Mouse (Mus musculus) embryonic facial prominence, embryonic 11.5 days (tissue): Measurements from ENCODE around the gene Iqcb1. TPM values are rescaled to one million over a fixed set of nuclear protein-coding genes. Genes with fewer than 3 reads are reported as not detected.
"Not testable (repeated sequence)": the region's sequence is repeated elsewhere in the genome, so short reads cannot be mapped to it uniquely, and the experiment has no call there.

ENCODE experiments used
- ATAC-seq: fragments of 200-750 bp; cut with Nextera tagmentation; replicated peaks from 2 replicates; pipeline ENCODE4 v1.8.0; 2017; ENCODE audit warnings: low read depth; ENCODE audit not compliant: insufficient number of reproducible peaks, low FRiP score, low TSS enrichment
- DNase-seq: peaks from one replicate; pipeline ENCODE4 v3.0.0-alpha.2; 2015; ENCODE audit warnings: low spot score
- H3K27ac ChIP-seq: fragments of 300-500 bp; sonication (generic); replicated peaks from 2 replicates; pipeline ENCODE4 v1.5.1; 2014; ENCODE audit warnings: mild to moderate bottlenecking, low read depth, low read length, control low read depth
- H3K27me3 ChIP-seq: fragments of 300-500 bp; sonication (generic); 2 replicates; pipeline ENCODE4 v1.6.1; 2014; ENCODE audit warnings: mild to moderate bottlenecking, low read length, moderate library complexity, mixed read lengths; ENCODE audit not compliant: control insufficient read depth, insufficient read depth
- H3K36me3 ChIP-seq: fragments of 300-500 bp; sonication (generic); replicated peaks from 2 replicates; pipeline ENCODE4 v1.6.1; 2014; ENCODE audit warnings: low read depth, mild to moderate bottlenecking, low read length, moderate library complexity, mixed read lengths; ENCODE audit not compliant: control insufficient read depth, insufficient read depth
- H3K4me1 ChIP-seq: fragments of 300-500 bp; sonication (generic); 2 replicates; pipeline ENCODE4 v1.6.1; 2014; ENCODE audit warnings: low read length, mixed read lengths; ENCODE audit not compliant: control insufficient read depth, insufficient read depth
- H3K4me2 ChIP-seq: fragments of 300-500 bp; sonication (generic); 2 replicates; pipeline ENCODE4 v1.6.1; 2014; ENCODE audit warnings: low read depth, mild to moderate bottlenecking, control low read depth, low read length, moderate library complexity
- H3K4me3 ChIP-seq: fragments of 300-500 bp; sonication (generic); 2 replicates; pipeline ENCODE4 v1.5.1; 2014; ENCODE audit warnings: low read depth, low read length, control low read depth
- H3K9ac ChIP-seq: fragments of 300-500 bp; sonication (generic); replicated peaks from 2 replicates; pipeline ENCODE4 v1.6.1; 2014; ENCODE audit warnings: mild to moderate bottlenecking, control low read depth, low read length
- H3K9me3 ChIP-seq: fragments of 300-500 bp; sonication (generic); replicated peaks from 2 replicates; pipeline ENCODE4 v1.6.1; 2016; ENCODE audit warnings: mild to moderate bottlenecking, low read length, inconsistent platforms, mixed read lengths; ENCODE audit not compliant: control insufficient read depth
- WGBS: fragments of 180-500 bp; shearing (Covaris S2); extraction: QIAGEN DNeasy Blood & Tissue Kit; methylation state at CpG from one replicate; pipeline ENCODE4 v1.1.7; 2014; 5-methylcytosine and 5-hydroxymethylcytosine counted together
- polyA plus RNA-seq: library from polyadenylated mRNA; unstranded; fragments of >200 nt; fragmentation: Nextera tagmentation; extraction: Ambion mirVana; gene quantifications from 2 replicates; pipeline ENCODE4 v1.2.1, GENCODE M21; 2014

Iqcb1 gene
- polyA plus RNA-seq, 1 experiment from 2014 or later = 85.4 TPM

DNA sequence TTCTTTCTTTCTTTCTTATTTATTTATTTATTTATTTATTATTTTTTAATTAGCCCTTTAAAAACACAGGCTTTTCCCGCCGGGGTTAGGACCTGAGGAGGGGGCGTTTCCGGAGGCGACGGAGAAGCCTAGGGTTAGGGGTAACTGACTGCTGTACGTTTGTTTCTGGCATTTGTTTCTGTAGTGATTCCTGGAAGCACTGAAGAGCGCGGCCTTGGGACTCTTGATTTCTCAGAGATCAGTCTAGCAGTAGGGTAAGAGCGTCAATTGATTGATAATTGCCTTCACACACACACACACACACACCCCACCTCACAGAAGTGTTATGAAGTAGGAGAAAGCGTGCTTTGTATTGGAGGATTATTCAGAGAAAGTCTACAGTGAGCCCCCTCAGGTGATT lies 635 bp downstream of the Iqcb1 start:
- peak; percentile 36 for DNase-seq
- ATAC-seq = peak; percentile 60
- H3K9ac ChIP-seq = peak overlapping the region; percentile 78
- 0 out of 2 replicates have a peak overlapping the region, but pooled peaks have one; percentile 31 for H3K27ac ChIP-seq
- WGBS = 6% methylated on average over 11 of the region's 11 CpGs
- H3K4me1 ChIP-seq = no peaks in the 10 kb centered on the region; the same call in 1 of the 2 replicates
- no peaks in the 10 kb centered on the region for H3K36me3 ChIP-seq
- no peaks in the 10 kb centered on the region for H3K27me3 ChIP-seq
- no peaks in the 10 kb centered on the region for H3K9me3 ChIP-seq
- H3K4me3 ChIP-seq = peak overlapping the region; percentile 73
- peak overlapping the region; percentile 39 for H3K4me2 ChIP-seq

DNA sequence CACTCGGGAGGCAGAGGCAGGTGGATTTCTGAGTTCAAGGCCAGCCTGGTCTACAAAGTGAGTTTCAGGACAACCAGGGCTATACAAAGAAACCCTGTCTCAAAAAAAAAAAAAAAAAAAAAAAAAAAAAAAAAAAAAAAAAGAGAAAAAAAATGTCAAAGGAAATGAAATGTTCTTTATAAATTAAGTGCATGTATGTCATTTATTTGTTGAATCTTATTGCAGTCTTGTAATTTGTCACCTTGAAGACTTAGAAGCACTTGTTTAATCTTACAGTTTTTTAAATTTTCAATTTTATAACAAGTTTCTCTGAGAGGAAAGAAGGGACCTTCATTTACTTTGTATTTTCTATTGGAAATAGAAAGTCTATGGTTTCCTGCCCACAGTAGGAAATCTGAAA lies 18.7 kb downstream of the Iqcb1 start:
- not testable (repeated sequence) for H3K27me3 ChIP-seq, H3K9me3 ChIP-seq, H3K36me3 ChIP-seq, DNase-seq, H3K27ac ChIP-seq, H3K9ac ChIP-seq, H3K4me3 ChIP-seq, H3K4me1 ChIP-seq, ATAC-seq, H3K4me2 ChIP-seq
- WGBS = 76% methylated on average over 1 of the region's 1 CpGs

DNA sequence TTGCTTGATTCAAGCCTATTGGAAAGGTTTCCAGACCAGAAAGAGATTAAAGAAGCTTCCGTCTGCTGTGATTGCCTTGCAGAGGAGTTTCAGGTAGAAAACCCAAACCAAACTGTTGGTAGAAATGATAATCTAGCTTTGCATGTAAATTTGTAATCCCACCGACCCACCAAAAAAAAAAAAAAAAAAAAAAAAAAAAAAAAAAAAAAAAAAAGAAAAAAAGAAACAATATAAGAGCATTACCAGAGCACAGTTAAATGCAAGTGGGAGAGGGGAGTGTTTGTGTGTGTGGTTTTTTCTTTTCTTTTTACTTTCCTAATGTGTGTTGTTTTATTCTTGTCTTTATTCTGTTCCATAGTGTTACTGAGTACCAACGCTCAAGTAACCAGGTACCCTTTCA lies 23.0 kb downstream of the Iqcb1 start:
- Histone ChIP-seq H3K4me3 (no peak overlapping the region), H3K27ac (no peak overlapping the region), H3K4me2 (no peak overlapping the region), H3K27me3 (no peaks in the 10 kb centered on the region), H3K36me3 (no peaks in the 10 kb centered on the region), H3K9ac (no peak overlapping the region), H3K9me3 (no peaks in the 10 kb centered on the region), H3K4me1 (no peaks in the 10 kb centered on the region)
- WGBS = 95% methylated on average over 3 of the region's 3 CpGs
- no peak for DNase-seq
- no peak for ATAC-seq

- no peaks in the 10 kb centered on the region for H3K9me3 ChIP-seq
- no peaks in the 10 kb centered on the region; the same call in 1 of the 2 replicates for H3K36me3 ChIP-seq
- H3K4me3 ChIP-seq = no peak overlapping the region
- no peak overlapping the region for H3K9ac ChIP-seq
- H3K27ac ChIP-seq = no peak overlapping the region
- ATAC-seq = no peak
- H3K4me2 ChIP-seq = no peak overlapping the region
- H3K27me3 ChIP-seq = no peaks in the 10 kb centered on the region
- WGBS = 95% methylated on average over 3 of the region's 3 CpGs
- no peak for DNase-seq
- no peaks in the 10 kb centered on the region for H3K4me1 ChIP-seq
These were observed 35.4 kb downstream of the Iqcb1 start for GRCm38 (mm10) chr16:36863585-36863984.

DNA sequence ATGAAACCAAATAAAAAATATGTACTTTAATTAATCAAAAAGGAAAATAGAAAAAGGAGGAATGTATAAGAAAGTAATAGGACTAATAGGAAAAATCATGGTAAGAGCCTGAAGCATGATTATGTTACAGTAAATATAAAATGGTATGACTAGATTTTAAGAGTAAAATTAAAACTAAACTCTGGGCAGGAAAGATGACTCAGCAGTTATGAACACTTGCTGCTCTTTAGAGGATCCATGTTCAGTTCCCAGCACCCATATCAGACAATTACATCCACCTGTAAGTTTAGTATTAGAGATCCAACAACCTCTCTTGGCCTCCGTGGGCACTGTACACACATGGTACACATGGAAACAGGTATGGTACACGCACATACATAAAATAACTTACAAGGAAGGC lies 41.3 kb downstream of the Iqcb1 start:
- no peaks in the 10 kb centered on the region for H3K4me1 ChIP-seq
- H3K27ac ChIP-seq = no peak overlapping the region
- no peak for DNase-seq
- no peak overlapping the region for H3K9ac ChIP-seq
- H3K36me3 ChIP-seq = no peaks in the 10 kb centered on the region; the same call in 1 of the 2 replicates
- H3K27me3 ChIP-seq = no peaks in the 10 kb centered on the region
- H3K4me2 ChIP-seq = no peak overlapping the region
- no peak overlapping the region for H3K4me3 ChIP-seq
- 95% methylated on average over 2 of the region's 2 CpGs for WGBS
- H3K9me3 ChIP-seq = no peaks in the 10 kb centered on the region
- no peak for ATAC-seq

- Histone ChIP-seq H3K36me3 (no peaks in the 10 kb centered on the region), H3K4me2 (peak within 1 kb of the TSS; percentile 71), H3K27ac (peak within 1 kb of the TSS; percentile 56; the same call in 1 of the 2 replicates), H3K4me1 (no peaks in the 10 kb centered on the region), H3K9me3 (no peaks in the 10 kb centered on the region), H3K27me3 (no peaks in the 10 kb centered on the region), H3K4me3 (peak within 1 kb of the TSS; percentile 88), H3K9ac (peak within 1 kb of the TSS; percentile 82)
- peak; percentile 99 for DNase-seq
- under 1% methylated on average over 43 of the region's 43 CpGs for WGBS
- peak; percentile 100 for ATAC-seq
These were observed 46.5 kb downstream of the Iqcb1 start, which contains the start of the genes Eaf2 and Golgb1 for GRCm38 (mm10) chr16:36874583-36875275. Gene Eaf2 (minus strand): TSS chr16:36875003. Gene Golgb1 (plus strand): TSS chr16:36875140.

GRCm38 (mm10) chr16:36875276-36875851 lies 47.2 kb downstream of the Iqcb1 start:
- DNase-seq (no peak), ATAC-seq (peak; percentile 78)
- Histone ChIP-seq H3K4me1 (no peaks in the 10 kb centered on the region), H3K9me3 (no peaks in the 10 kb centered on the region), H3K9ac (peak overlapping the region; percentile 82), H3K4me3 (peak overlapping the region; percentile 88), H3K27ac (peak overlapping the region; percentile 56; the same call in 1 of the 2 replicates), H3K4me2 (peak overlapping the region; percentile 71), H3K36me3 (no peaks in the 10 kb centered on the region), H3K27me3 (no peaks in the 10 kb centered on the region)
- under 1% methylated on average over 47 of the region's 48 CpGs for WGBS

DNA sequence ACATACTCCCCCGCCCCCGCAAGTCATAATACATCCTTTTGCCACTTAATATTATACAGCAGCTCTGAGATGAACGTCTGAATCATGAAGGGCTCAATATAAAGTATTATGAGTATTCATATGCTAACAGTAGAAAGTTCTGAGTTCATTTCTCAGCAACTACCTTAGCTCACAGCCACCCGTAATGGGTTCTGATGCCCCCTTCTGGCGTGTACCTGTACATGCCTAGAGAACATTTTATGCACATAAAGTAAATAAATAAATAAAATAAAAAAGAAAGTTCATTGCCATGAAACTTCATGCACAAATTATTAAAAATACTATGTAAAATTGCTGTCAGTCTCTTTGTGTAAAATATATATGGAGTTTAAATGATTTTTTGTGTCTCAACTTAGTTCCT lies 49.1 kb downstream of the Iqcb1 start:
- no peak for DNase-seq
- WGBS = 76% methylated on average over 5 of the region's 5 CpGs
- no peak overlapping the region for H3K9ac ChIP-seq

More for the DNA sequence above, 49.1 kb downstream of the Iqcb1 start:
- Histone ChIP-seq H3K4me3 (no peak overlapping the region), H3K9me3 (no peaks in the 10 kb centered on the region), H3K27me3 (no peaks in the 10 kb centered on the region), H3K36me3 (no peaks in the 10 kb centered on the region), H3K27ac (no peak overlapping the region), H3K4me1 (no peaks in the 10 kb centered on the region), H3K4me2 (no peak overlapping the region)
- no peak for ATAC-seq
